Mouse (Mus musculus) hindbrain, embryonic 16.5 days (tissue): ENCODE data around the gene F3. TPM values are rescaled to one million over a fixed set of nuclear protein-coding genes. Genes with fewer than 3 reads are reported as not detected.

Source experiments
- ATAC-seq: fragments of 200-750 bp; cut with Nextera tagmentation; 2 replicates; pipeline ENCODE4 v1.8.0; 2017; ENCODE audit warnings: moderate TSS enrichment, moderate library complexity
- H3K27ac ChIP-seq: fragments of 300-500 bp; sonication (generic); 2 replicates; pipeline ENCODE4 v1.5.1; 2014; ENCODE audit warnings: low read depth, mild to moderate bottlenecking, control low read depth, low read length, moderate library complexity
- H3K27me3 ChIP-seq: fragments of 300-500 bp; sonication (generic); replicated peaks from 2 replicates; pipeline ENCODE4 v1.6.1; 2014; ENCODE audit warnings: low read length; ENCODE audit not compliant: control insufficient read depth, insufficient read depth
- H3K36me3 ChIP-seq: fragments of 300-500 bp; sonication (generic); 2 replicates; pipeline ENCODE4 v1.6.1; 2014; ENCODE audit warnings: mild to moderate bottlenecking, low read length, moderate library complexity, mixed read lengths; ENCODE audit not compliant: control insufficient read depth, insufficient read depth
- H3K4me1 ChIP-seq: fragments of 300-500 bp; sonication (generic); 2 replicates; pipeline ENCODE4 v1.6.1; 2014; ENCODE audit warnings: low read depth, low read length; ENCODE audit not compliant: control insufficient read depth, insufficient read depth
- H3K4me2 ChIP-seq: fragments of 300-500 bp; sonication (generic); 2 replicates; pipeline ENCODE4 v1.6.1; 2014; ENCODE audit warnings: mild to moderate bottlenecking, low read length, control low read depth, moderate library complexity
- H3K4me3 ChIP-seq: fragments of 300-500 bp; sonication (generic); 2 replicates; pipeline ENCODE4 v1.5.1; 2014; ENCODE audit warnings: mild to moderate bottlenecking, low read length, control low read depth, moderate library complexity
- H3K9ac ChIP-seq: fragments of 300-500 bp; sonication (generic); 2 replicates; pipeline ENCODE4 v1.6.1; 2014; ENCODE audit warnings: low read depth, mild to moderate bottlenecking, control low read depth, low read length, moderate library complexity
- H3K9me3 ChIP-seq: fragments of 300-500 bp; sonication (generic); 2 replicates; pipeline ENCODE4 v1.6.1; 2014; ENCODE audit warnings: mild to moderate bottlenecking, low read length, moderate library complexity; ENCODE audit not compliant: control insufficient read depth
- WGBS: fragments of 180-500 bp; shearing (Covaris S2); extraction: QIAGEN DNeasy Blood & Tissue Kit; methylation state at CpG from one replicate; pipeline ENCODE4 v1.1.7; 2014; 5-methylcytosine and 5-hydroxymethylcytosine counted together
- polyA plus RNA-seq: library from polyadenylated mRNA; unstranded; fragments of >200 nt; fragmentation: Nextera tagmentation; extraction: Ambion mirVana; gene quantifications from 2 replicates; pipeline ENCODE4 v1.2.1, GENCODE M21; 2015

Gene F3
- polyA plus RNA-seq, 1 experiment from 2014 or later = 11.6 TPM

GRCm38 (mm10) chr3:121703155-121703879, 20.0 kb upstream of the F3 start:
- 90% methylated on average over 7 of the region's 7 CpGs for WGBS
- Histone ChIP-seq H3K36me3 (no peaks in the 10 kb centered on the region), H3K9ac (no peak overlapping the region), H3K27me3 (no peaks in the 10 kb centered on the region), H3K4me3 (no peak overlapping the region), H3K4me1 (peaks cover 25% of the 10 kb centered on the region), H3K4me2 (no peak overlapping the region), H3K27ac (no peak overlapping the region), H3K9me3 (no peaks in the 10 kb centered on the region)
- ATAC-seq = no peak

- 54% methylated on average over 3 of the region's 3 CpGs for WGBS
- Histone ChIP-seq H3K4me3 (no peak overlapping the region), H3K27ac (no peak overlapping the region), H3K4me2 (no peak overlapping the region), H3K36me3 (no peaks in the 10 kb centered on the region), H3K9ac (no peak overlapping the region), H3K9me3 (no peaks in the 10 kb centered on the region), H3K27me3 (no peaks in the 10 kb centered on the region), H3K4me1 (peaks cover 25% of the 10 kb centered on the region)
- ATAC-seq = no peak
Measured at GRCm38 (mm10) chr3:121703880-121704243, 19.5 kb upstream of the F3 start.

GRCm38 (mm10) chr3:121706087-121706486, 17.2 kb upstream of the F3 start:
- H3K9me3 ChIP-seq = no peaks in the 10 kb centered on the region
- no peaks in the 10 kb centered on the region for H3K36me3 ChIP-seq
- H3K4me2 ChIP-seq = no peak overlapping the region
- no peak for ATAC-seq
- H3K27ac ChIP-seq = no peak overlapping the region
- H3K4me3 ChIP-seq = no peak overlapping the region
- WGBS = 56% methylated on average over 5 of the region's 5 CpGs
- no peaks in the 10 kb centered on the region for H3K27me3 ChIP-seq
- H3K9ac ChIP-seq = no peak overlapping the region
- peaks cover 10% of the 10 kb centered on the region for H3K4me1 ChIP-seq

- no peaks in the 10 kb centered on the region for H3K9me3 ChIP-seq
- no peaks in the 10 kb centered on the region for H3K36me3 ChIP-seq
- H3K4me2 ChIP-seq = no peak overlapping the region
- H3K27me3 ChIP-seq = no peaks in the 10 kb centered on the region
- no peak overlapping the region for H3K27ac ChIP-seq
- ATAC-seq = no peak
- no peak overlapping the region for H3K4me3 ChIP-seq
- peaks cover 3% of the 10 kb centered on the region; the same call in 1 of the 2 replicates for H3K4me1 ChIP-seq
- 79% methylated on average over 4 of the region's 4 CpGs for WGBS
- H3K9ac ChIP-seq = no peak overlapping the region
Measured at GRCm38 (mm10) chr3:121707106-121707505, 16.2 kb upstream of the F3 start.

GRCm38 (mm10) chr3:121710894-121711531, 12.3 kb upstream of the F3 start:
- Histone ChIP-seq H3K36me3 (no peaks in the 10 kb centered on the region), H3K9ac (no peak overlapping the region), H3K9me3 (no peaks in the 10 kb centered on the region), H3K27ac (no peak overlapping the region), H3K27me3 (no peaks in the 10 kb centered on the region), H3K4me1 (peaks cover 3% of the 10 kb centered on the region; the same call in 1 of the 2 replicates), H3K4me2 (no peak overlapping the region), H3K4me3 (no peak overlapping the region)
- no peak for ATAC-seq
- WGBS = 91% methylated on average over 7 of the region's 7 CpGs

- Histone ChIP-seq H3K4me1 (no peaks in the 10 kb centered on the region), H3K27ac (no peak overlapping the region), H3K4me2 (no peak overlapping the region), H3K9me3 (no peaks in the 10 kb centered on the region), H3K9ac (no peak overlapping the region), H3K27me3 (no peaks in the 10 kb centered on the region), H3K36me3 (no peaks in the 10 kb centered on the region), H3K4me3 (no peak overlapping the region)
- no peak for ATAC-seq
- WGBS = 77% methylated on average over 4 of the region's 4 CpGs
Measured at GRCm38 (mm10) chr3:121712222-121712621, 11.1 kb upstream of the F3 start.

GRCm38 (mm10) chr3:121713151-121713701, 10.1 kb upstream of the F3 start:
- no peaks in the 10 kb centered on the region for H3K4me1 ChIP-seq
- H3K36me3 ChIP-seq = no peaks in the 10 kb centered on the region
- WGBS = 76% methylated on average over 17 of the region's 17 CpGs
- H3K27me3 ChIP-seq = no peaks in the 10 kb centered on the region
- no peak overlapping the region for H3K4me2 ChIP-seq
- no peaks in the 10 kb centered on the region for H3K9me3 ChIP-seq
- no peak overlapping the region for H3K27ac ChIP-seq
- H3K9ac ChIP-seq = no peak overlapping the region
- no peak overlapping the region for H3K4me3 ChIP-seq
- no peak for ATAC-seq

GRCm38 (mm10) chr3:121713816-121714215, 9.5 kb upstream of the F3 start:
- no peaks in the 10 kb centered on the region for H3K4me1 ChIP-seq
- no peaks in the 10 kb centered on the region for H3K36me3 ChIP-seq
- H3K27me3 ChIP-seq = no peaks in the 10 kb centered on the region
- H3K9me3 ChIP-seq = no peaks in the 10 kb centered on the region
- no peak for ATAC-seq
- H3K9ac ChIP-seq = no peak overlapping the region
- WGBS = 64% methylated on average over 8 of the region's 8 CpGs
- H3K27ac ChIP-seq = no peak overlapping the region
- no peak overlapping the region for H3K4me2 ChIP-seq
- no peak overlapping the region for H3K4me3 ChIP-seq

GRCm38 (mm10) chr3:121714461-121714860, 8.9 kb upstream of the F3 start:
- H3K4me2 ChIP-seq = no peak overlapping the region
- H3K4me3 ChIP-seq = no peak overlapping the region
- no peak for ATAC-seq
- WGBS = 91% methylated on average over 2 of the region's 2 CpGs
- no peaks in the 10 kb centered on the region for H3K9me3 ChIP-seq
- no peak overlapping the region for H3K27ac ChIP-seq
- H3K27me3 ChIP-seq = no peaks in the 10 kb centered on the region
- no peaks in the 10 kb centered on the region for H3K4me1 ChIP-seq
- H3K36me3 ChIP-seq = no peaks in the 10 kb centered on the region
- H3K9ac ChIP-seq = no peak overlapping the region
